Mouse (Mus musculus): ENCODE results near the gene Cbwd1. TPM values are rescaled to one million over a fixed set of nuclear protein-coding genes. Genes with fewer than 3 reads are reported as not detected.

The Cbwd1 gene
- total and polyA plus RNA-seq, 2 experiments from 2014 or later = 12.8 to 18.1 TPM

DNA sequence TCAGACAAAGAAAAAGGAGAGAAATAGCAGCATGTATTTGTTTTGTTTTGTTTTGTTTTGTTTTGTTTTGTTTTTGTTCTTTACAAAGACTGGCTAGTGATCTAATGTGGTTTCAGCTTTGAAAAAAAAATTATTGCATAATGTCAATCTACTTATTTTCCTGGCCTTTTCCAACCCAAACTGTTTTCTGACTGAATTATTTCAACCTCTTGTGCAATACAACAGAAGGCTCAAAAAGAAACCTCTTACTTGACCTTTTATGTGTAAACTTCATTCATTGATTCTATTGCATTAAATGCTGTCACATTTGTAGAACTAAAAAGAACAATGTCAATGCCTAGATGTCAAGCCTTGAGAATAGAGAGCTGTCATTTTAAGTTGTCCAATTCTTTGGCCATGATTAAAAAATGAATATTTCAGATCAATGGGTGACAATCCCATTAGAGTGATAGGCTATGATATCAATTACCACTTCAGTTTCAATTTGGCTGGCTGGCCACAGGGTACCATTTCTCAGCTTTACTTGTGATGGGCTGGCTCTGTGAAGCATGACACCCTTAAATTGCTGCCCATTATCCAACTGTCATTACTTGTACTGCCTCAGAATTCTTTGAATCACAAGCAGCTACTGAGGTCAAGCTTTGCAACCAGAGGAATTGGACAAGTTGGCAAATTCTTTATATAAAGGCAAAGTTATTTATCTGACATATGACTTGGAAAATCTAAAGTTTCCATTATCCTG lies 15.7 kb downstream of the Cbwd1 start:
- H3K36me3 ChIP-seq (replicated peaks; ENCODE audit: control insufficient read depth, insufficient read depth, low read length) = no peaks in the 10 kb centered on the region
- no peak overlapping the region for H3K9ac ChIP-seq (replicated peaks; ENCODE audit: low read depth, low read length)
- no peak for ATAC-seq (ENCODE audit: insufficient read depth, low read depth)
- TF ChIP-seq EP300 (IDR thresholded peaks at IDR 0.05; ENCODE audit: low read depth) (no peak), CTCF (IDR thresholded peaks at IDR 0.05; ENCODE audit: low read depth) (no peak)
- no peak for DNase-seq (ENCODE audit: low spot score)
- H3K4me2 ChIP-seq (ENCODE audit: low read depth, low read length) = no peak overlapping the region
- no peaks in the 10 kb centered on the region for H3K27me3 ChIP-seq (ENCODE audit: control insufficient read depth, insufficient read depth, low read length)
- no peak overlapping the region for H3K27ac ChIP-seq (ENCODE audit: low read depth)
- H3K4me1 ChIP-seq (ENCODE audit: control insufficient read depth, insufficient read depth) = no peaks in the 10 kb centered on the region
- no peak overlapping the region for H3K4me3 ChIP-seq (ENCODE audit: low read depth, low read length)
- no peaks in the 10 kb centered on the region for H3K9me3 ChIP-seq (replicated peaks; ENCODE audit: control insufficient read depth, low read length)

GRCm38 (mm10) chr19:24937084-24937483 lies 24.3 kb downstream of the Cbwd1 start:
- peak overlapping the region; percentile 34; the same call in 1 of the 2 replicates for H3K27ac ChIP-seq (ENCODE audit: low read depth)
- ATAC-seq (ENCODE audit: insufficient read depth, low read depth) = peak; percentile 97

DNA sequence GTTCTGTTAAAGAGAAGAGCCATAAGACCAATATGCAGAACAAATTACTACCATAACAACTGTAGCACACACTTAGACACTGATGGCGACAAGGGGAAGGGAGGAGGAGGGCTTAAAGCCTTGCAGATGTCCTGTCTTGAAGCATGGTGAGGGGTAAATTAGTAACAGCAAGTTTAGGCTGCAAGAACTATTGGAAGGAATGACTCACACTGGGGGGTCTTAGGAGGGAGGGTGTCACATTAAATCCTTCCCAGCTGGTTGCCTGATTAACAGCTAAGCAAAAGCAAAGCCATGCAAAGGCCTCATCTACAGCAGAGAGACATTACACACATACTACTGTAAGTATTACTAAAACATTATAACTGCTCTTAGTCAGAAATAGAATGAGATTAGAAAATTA lies 32.4 kb downstream of the Cbwd1 start:
- no peak for ATAC-seq (ENCODE audit: insufficient read depth, low read depth)
- 86% methylated on average over 1 of the region's 1 CpGs for WGBS
- no peaks in the 10 kb centered on the region for H3K9me3 ChIP-seq (replicated peaks; ENCODE audit: control insufficient read depth, low read length)

More at GRCm38 (mm10) chr19:24937084-24937483, 24.3 kb downstream of the Cbwd1 start:
- WGBS = 26% methylated on average over 1 of the region's 1 CpGs
- no peak overlapping the region for H3K4me3 ChIP-seq (ENCODE audit: low read depth, low read length)
- no peak overlapping the region for H3K4me2 ChIP-seq (ENCODE audit: low read depth, low read length)
- no peak overlapping the region for H3K9ac ChIP-seq (replicated peaks; ENCODE audit: low read depth, low read length)
- no peaks in the 10 kb centered on the region for H3K4me1 ChIP-seq (ENCODE audit: control insufficient read depth, insufficient read depth)
- 0 out of 2 replicates have a peak, but pooled peaks cover 4% of the 10 kb centered on the region for H3K36me3 ChIP-seq (replicated peaks; ENCODE audit: control insufficient read depth, insufficient read depth, low read length)
- no peaks in the 10 kb centered on the region for H3K9me3 ChIP-seq (replicated peaks; ENCODE audit: control insufficient read depth, low read length)
- no peaks in the 10 kb centered on the region for H3K27me3 ChIP-seq (ENCODE audit: control insufficient read depth, insufficient read depth, low read length)
- TF ChIP-seq CTCF (IDR thresholded peaks at IDR 0.05; ENCODE audit: low read depth) = no peak
- no peak; the same call in 1 of the 2 replicates for TF ChIP-seq EP300 (IDR thresholded peaks at IDR 0.05; ENCODE audit: low read depth)
- peak; percentile 88 for DNase-seq (ENCODE audit: low spot score)

DNA sequence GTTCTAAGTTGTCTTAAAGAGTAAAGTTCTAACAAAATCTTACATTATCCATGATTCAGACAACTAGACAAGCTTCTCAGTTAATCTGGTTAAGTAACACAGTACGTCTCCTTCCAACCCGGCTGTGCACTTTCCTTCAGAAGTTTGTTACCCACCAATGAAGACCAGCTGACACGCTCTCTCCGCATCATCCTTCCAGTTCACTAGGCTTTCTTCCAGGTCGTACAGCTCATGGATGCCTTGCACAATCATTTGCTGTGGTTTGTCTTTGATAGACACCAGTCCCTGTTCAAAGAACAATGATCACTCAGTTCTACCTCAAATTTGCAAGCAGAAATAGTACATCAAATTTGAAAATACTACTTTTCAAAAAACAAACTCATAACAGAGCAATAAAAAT lies 40.5 kb downstream of the Cbwd1 start:
- ATAC-seq (ENCODE audit: insufficient read depth, low read depth) (no peak), DNase-seq (ENCODE audit: low spot score) (no peak)
- no peak overlapping the region for H3K27ac ChIP-seq (ENCODE audit: low read depth)
- no peak overlapping the region for H3K4me2 ChIP-seq (ENCODE audit: low read depth, low read length)
- no peak overlapping the region for H3K9ac ChIP-seq (replicated peaks; ENCODE audit: low read depth, low read length)
- H3K4me1 ChIP-seq (ENCODE audit: control insufficient read depth, insufficient read depth) = no peaks in the 10 kb centered on the region
- no peaks in the 10 kb centered on the region for H3K27me3 ChIP-seq (ENCODE audit: control insufficient read depth, insufficient read depth, low read length)
- WGBS = 85% methylated on average over 5 of the region's 5 CpGs
- no peaks in the 10 kb centered on the region for H3K9me3 ChIP-seq (replicated peaks; ENCODE audit: control insufficient read depth, low read length)
- H3K4me3 ChIP-seq (ENCODE audit: low read depth, low read length) = no peak overlapping the region
- peaks cover 25% of the 10 kb centered on the region for H3K36me3 ChIP-seq (replicated peaks; ENCODE audit: control insufficient read depth, insufficient read depth, low read length)
- TF ChIP-seq CTCF (IDR thresholded peaks at IDR 0.05; ENCODE audit: low read depth) (no peak), EP300 (IDR thresholded peaks at IDR 0.05; ENCODE audit: low read depth) (no peak)

More for the DNA sequence above, 32.4 kb downstream of the Cbwd1 start:
- H3K9ac ChIP-seq (replicated peaks; ENCODE audit: low read depth, low read length) = no peak overlapping the region
- no peak overlapping the region for H3K27ac ChIP-seq (ENCODE audit: low read depth)
- H3K27me3 ChIP-seq (ENCODE audit: control insufficient read depth, insufficient read depth, low read length) = no peaks in the 10 kb centered on the region
- no peak for TF ChIP-seq CTCF (IDR thresholded peaks at IDR 0.05; ENCODE audit: low read depth)
- TF ChIP-seq EP300 (IDR thresholded peaks at IDR 0.05; ENCODE audit: low read depth) = no peak
- no peaks in the 10 kb centered on the region for H3K36me3 ChIP-seq (replicated peaks; ENCODE audit: control insufficient read depth, insufficient read depth, low read length)
- no peak overlapping the region for H3K4me2 ChIP-seq (ENCODE audit: low read depth, low read length)
- no peak for DNase-seq (ENCODE audit: low spot score)
- H3K4me3 ChIP-seq (ENCODE audit: low read depth, low read length) = no peak overlapping the region
- no peaks in the 10 kb centered on the region for H3K4me1 ChIP-seq (ENCODE audit: control insufficient read depth, insufficient read depth)

DNA sequence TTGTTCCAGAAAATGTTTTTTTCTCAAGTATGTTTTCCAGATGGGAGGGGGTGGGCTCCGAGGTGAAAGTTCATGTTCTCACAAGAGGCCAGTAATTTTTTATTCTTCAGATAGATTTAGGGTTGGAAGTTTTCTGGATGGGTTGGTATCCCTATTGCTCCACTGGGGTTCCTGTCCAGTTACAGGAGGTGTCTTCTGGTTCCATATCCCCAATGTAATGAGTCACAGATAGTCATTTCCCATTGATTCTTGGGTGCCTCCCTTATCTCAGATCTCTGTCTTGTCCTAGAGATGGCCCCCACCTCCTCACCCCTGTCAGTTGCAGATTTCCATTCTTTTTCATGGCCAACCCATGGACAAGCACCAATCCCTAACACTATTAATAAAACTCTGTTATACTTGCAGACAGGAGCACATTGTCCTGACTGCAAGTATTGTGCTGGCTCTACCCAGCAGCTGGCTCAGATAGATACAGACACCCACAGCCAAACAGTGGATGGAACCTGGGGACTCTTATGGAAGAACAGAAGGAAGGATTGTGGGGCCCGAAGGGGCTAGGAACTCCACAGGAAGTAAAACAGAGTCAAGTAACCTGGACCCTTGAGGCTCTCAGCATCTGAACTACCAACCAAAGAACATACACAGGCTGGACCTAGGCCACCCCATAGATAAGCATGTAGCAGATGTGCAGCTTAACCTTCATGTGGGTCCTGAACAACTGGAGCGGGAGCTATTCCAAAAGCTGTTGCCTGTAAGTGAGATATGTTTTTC lies 52.8 kb downstream of the Cbwd1 start:
- Histone ChIP-seq H3K36me3 (replicated peaks; ENCODE audit: control insufficient read depth, insufficient read depth, low read length) (no peaks in the 10 kb centered on the region), H3K9ac (replicated peaks; ENCODE audit: low read depth, low read length) (no peak overlapping the region), H3K4me2 (ENCODE audit: low read depth, low read length) (no peak overlapping the region), H3K4me1 (ENCODE audit: control insufficient read depth, insufficient read depth) (no peaks in the 10 kb centered on the region), H3K27ac (ENCODE audit: low read depth) (no peak overlapping the region), H3K9me3 (replicated peaks; ENCODE audit: control insufficient read depth, low read length) (no peaks in the 10 kb centered on the region), H3K4me3 (ENCODE audit: low read depth, low read length) (no peak overlapping the region), H3K27me3 (ENCODE audit: control insufficient read depth, insufficient read depth, low read length) (peaks cover 14% of the 10 kb centered on the region)
- WGBS = 84% methylated on average over 3 of the region's 3 CpGs
- ATAC-seq (ENCODE audit: insufficient read depth, low read depth) (no peak), DNase-seq (ENCODE audit: low spot score) (no peak)
- TF ChIP-seq EP300 (IDR thresholded peaks at IDR 0.05; ENCODE audit: low read depth) (no peak), CTCF (IDR thresholded peaks at IDR 0.05; ENCODE audit: low read depth) (no peak)
